Mouse (Mus musculus) liver, embryonic 15.5 days (tissue): ENCODE results near the gene Jarid2. TPM values are rescaled to one million over a fixed set of nuclear protein-coding genes. Genes with fewer than 3 reads are reported as not detected.

Source experiments
- ATAC-seq: fragments of 200-750 bp; cut with Nextera tagmentation; 2 replicates; pipeline ENCODE4 v1.8.0; 2017; ENCODE audit warnings: moderate number of reproducible peaks, mild to moderate bottlenecking, moderate library complexity; ENCODE audit not compliant: insufficient read depth
- H3K27ac ChIP-seq: fragments of 300-500 bp; sonication (generic); replicated peaks from 2 replicates; pipeline ENCODE4 v1.5.1; 2015; ENCODE audit warnings: mild to moderate bottlenecking, inconsistent platforms
- H3K27me3 ChIP-seq: fragments of 300-500 bp; sonication (generic); 2 replicates; pipeline ENCODE4 v1.6.1; 2015; ENCODE audit warnings: mild to moderate bottlenecking, inconsistent platforms
- H3K36me3 ChIP-seq: fragments of 300-500 bp; sonication (generic); replicated peaks from 2 replicates; pipeline ENCODE4 v1.6.1; 2015; ENCODE audit warnings: moderate library complexity, mild to moderate bottlenecking, inconsistent platforms
- H3K4me1 ChIP-seq: fragments of 300-500 bp; sonication (generic); replicated peaks from 2 replicates; pipeline ENCODE4 v1.6.1; 2015; ENCODE audit warnings: inconsistent platforms
- H3K4me2 ChIP-seq: fragments of 300-500 bp; sonication (generic); 2 replicates; pipeline ENCODE4 v1.6.1; 2015; ENCODE audit warnings: moderate library complexity, mild to moderate bottlenecking, inconsistent platforms
- H3K4me3 ChIP-seq: fragments of 300-500 bp; sonication (generic); replicated peaks from 2 replicates; pipeline ENCODE4 v1.5.1; 2015; ENCODE audit warnings: mild to moderate bottlenecking, inconsistent platforms
- H3K9ac ChIP-seq: fragments of 300-500 bp; sonication (generic); 2 replicates; pipeline ENCODE4 v1.6.1; 2015; ENCODE audit warnings: moderate library complexity, mild to moderate bottlenecking, inconsistent platforms
- H3K9me3 ChIP-seq: fragments of 300-500 bp; sonication (generic); replicated peaks from 2 replicates; pipeline ENCODE4 v1.6.1; 2016; ENCODE audit warnings: inconsistent platforms
- WGBS: fragments of 180-500 bp; shearing (Covaris S2); methylation state at CpG from one replicate; pipeline ENCODE4 v1.1.7; 2015; ENCODE audit warnings: mixed read lengths; ENCODE audit not compliant: insufficient replicate concordance; 5-methylcytosine and 5-hydroxymethylcytosine counted together
- polyA plus RNA-seq: library from polyadenylated mRNA; unstranded; fragments of >200 nt; fragmentation: Nextera tagmentation; extraction: Ambion mirVana; gene quantifications from 2 replicates; pipeline ENCODE4 v1.2.1, GENCODE M21; 2015

The Jarid2 gene
- 10.4 and 10.7 TPM in 2 replicates for polyA plus RNA-seq

DNA sequence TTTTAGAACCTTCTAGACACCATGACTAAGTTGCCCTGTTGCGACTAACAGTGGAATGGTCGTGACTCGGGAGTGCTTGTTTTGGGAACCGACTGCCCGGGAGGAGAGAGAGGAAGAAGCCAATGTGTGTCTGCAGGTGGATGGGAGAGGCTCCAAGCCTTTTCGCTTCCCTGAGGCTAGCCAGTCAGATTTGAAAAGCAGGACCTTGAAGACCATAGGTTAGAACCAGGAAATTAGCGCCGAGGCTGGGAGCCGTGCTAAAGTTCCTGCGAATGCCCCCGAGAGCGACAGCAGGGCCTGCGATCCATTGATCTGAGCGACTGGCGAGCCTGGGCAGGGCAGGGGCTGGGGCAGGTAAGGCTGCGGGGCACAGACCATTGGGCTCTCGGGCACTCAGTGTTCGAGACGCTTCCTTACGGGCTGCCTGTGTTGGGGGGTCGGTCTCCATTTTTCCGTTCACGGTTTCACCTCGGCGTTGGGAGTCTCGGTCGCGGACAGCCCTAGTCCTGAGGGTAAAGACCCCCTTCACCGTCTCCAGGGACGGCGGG lies at the start of gene Jarid2:
Gene Jarid2, plus strand, starts transcription at position 51 of the 548 bp plus-strand sequence.
- Histone ChIP-seq H3K4me1 (peaks cover 34% of the 10 kb centered on the region), H3K4me2 (peak within 1 kb of the TSS; percentile 98), H3K27me3 (no peaks in the 10 kb centered on the region), H3K4me3 (peak within 1 kb of the TSS; percentile 87), H3K9ac (peak within 1 kb of the TSS; percentile 94), H3K36me3 (no peaks in the 10 kb centered on the region), H3K9me3 (no peaks in the 10 kb centered on the region), H3K27ac (peak within 1 kb of the TSS; percentile 97)
- no peak for ATAC-seq
- WGBS = 2% methylated on average over 31 of the region's 31 CpGs

DNA sequence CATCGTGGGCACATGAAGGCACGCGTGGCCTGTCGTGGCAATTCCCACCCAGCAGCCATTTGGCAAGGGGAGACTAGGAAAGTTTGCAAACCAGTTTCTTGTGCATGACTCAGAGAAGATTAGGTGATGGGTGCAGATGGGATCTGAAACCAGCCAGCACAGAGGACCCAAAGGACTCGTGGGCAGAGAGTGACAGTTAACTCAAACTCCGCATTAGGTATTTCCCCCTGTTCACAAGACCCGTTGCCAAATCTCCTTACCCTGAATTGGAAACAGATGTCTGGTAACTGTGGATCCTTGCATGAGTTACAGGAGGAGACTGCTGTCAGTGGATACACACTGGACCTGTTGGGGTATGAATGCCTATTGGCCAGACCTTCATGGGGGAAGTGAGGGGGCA lies 48.2 kb upstream of the Jarid2 start:
- no peaks in the 10 kb centered on the region for H3K36me3 ChIP-seq
- H3K4me2 ChIP-seq = no peak overlapping the region
- peaks cover 17% of the 10 kb centered on the region for H3K27me3 ChIP-seq
- no peak overlapping the region for H3K4me3 ChIP-seq
- no peaks in the 10 kb centered on the region for H3K9me3 ChIP-seq
- ATAC-seq = no peak
- no peak overlapping the region for H3K27ac ChIP-seq
- 73% methylated on average over 7 of the region's 7 CpGs for WGBS
- no peaks in the 10 kb centered on the region for H3K4me1 ChIP-seq
- H3K9ac ChIP-seq = no peak overlapping the region

DNA sequence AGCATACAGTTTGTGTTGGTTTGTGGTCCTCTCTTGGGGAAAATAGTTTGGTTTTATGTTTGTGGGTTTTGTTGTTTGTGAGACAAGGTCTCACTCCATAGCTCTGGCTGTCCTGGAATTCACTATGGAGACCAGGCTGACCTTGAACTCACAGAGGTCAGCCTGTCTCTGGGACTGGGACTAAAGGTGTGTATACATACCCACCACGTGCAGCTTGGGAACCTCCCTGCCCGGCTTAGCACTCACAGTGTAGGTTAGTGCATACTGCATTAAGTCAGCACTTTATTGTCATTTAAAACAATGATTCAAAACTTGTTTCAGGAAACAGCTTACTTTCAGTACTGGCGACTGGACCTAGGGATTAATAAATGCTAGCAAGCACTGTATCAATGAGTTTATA lies 41.1 kb upstream of the Jarid2 start:
- Histone ChIP-seq H3K36me3 (no peaks in the 10 kb centered on the region), H3K9ac (no peak overlapping the region), H3K9me3 (no peaks in the 10 kb centered on the region), H3K4me2 (no peak overlapping the region), H3K4me3 (no peak overlapping the region), H3K4me1 (no peaks in the 10 kb centered on the region), H3K27me3 (no peaks in the 10 kb centered on the region), H3K27ac (no peak overlapping the region)
- ATAC-seq = no peak
- WGBS = 57% methylated on average over 3 of the region's 3 CpGs

DNA sequence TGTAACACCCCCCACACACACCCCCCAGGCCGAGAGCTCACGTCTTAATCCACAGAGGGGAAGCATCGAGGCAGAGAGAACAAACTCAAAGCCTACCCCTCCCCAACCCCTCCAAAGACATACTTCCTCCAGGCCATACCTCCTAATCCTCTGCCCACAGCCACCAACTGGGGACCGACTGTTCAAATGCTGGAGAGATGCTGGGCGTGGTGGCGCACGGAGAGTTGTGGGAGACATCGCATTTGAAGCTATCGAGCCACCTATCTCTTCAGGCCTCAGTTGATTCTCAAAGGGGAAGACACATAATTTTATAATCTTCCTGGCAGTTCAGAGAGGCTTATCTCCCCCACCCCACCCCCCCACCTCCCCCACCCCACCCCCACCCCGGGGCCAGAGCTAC lies 31.6 kb upstream of the Jarid2 start:
- 42% methylated on average over 10 of the region's 10 CpGs for WGBS
- Histone ChIP-seq H3K9me3 (no peaks in the 10 kb centered on the region), H3K4me3 (no peak overlapping the region), H3K27me3 (no peaks in the 10 kb centered on the region), H3K4me1 (peaks cover 15% of the 10 kb centered on the region), H3K9ac (no peak overlapping the region), H3K4me2 (no peak overlapping the region; the same call in 1 of the 2 replicates), H3K27ac (no peak overlapping the region), H3K36me3 (no peaks in the 10 kb centered on the region)
- no peak for ATAC-seq

DNA sequence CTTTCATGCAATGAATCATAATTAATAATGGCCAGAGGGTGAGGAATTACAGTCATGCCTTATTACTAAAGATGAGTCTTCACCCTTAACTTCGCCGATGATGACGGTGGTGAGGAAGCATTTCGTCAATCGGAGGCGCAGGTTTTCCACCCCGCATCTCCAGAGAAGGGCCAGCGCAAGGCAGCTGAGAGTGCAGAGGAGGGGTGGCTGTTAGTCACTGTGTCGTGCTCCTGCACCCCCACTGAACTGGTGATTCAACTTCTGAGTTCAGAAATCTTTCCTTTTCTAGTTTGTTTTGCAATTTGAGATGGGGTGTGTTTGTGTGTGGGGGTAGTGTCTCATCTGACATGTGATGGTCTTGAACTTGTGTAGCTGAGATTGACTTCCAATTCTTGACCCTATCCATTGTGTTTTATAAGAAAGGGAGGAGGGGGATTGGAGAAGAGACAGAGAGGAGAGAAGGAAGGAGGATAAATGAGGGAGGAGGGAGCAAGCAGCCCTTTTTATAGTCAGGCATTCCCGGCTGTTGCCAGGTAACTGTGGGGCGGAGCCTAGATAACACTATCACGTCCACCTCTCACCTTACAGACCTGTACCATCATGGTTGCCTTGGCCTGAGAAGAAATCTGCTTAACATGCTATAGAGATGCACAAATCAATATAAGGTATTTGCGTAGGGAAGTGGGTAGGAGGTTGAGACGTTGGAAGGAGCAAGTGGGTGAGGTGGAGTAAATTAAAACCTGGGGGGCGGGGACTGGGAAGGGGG lies 25.1 kb upstream of the Jarid2 start:
- H3K4me2 ChIP-seq = no peak overlapping the region
- H3K27me3 ChIP-seq = no peaks in the 10 kb centered on the region
- H3K9ac ChIP-seq = no peak overlapping the region
- H3K9me3 ChIP-seq = no peaks in the 10 kb centered on the region
- peaks cover 34% of the 10 kb centered on the region for H3K4me1 ChIP-seq
- ATAC-seq = no peak
- no peak overlapping the region for H3K4me3 ChIP-seq
- WGBS = 74% methylated on average over 15 of the region's 15 CpGs
- no peak overlapping the region for H3K27ac ChIP-seq
- no peaks in the 10 kb centered on the region for H3K36me3 ChIP-seq

DNA sequence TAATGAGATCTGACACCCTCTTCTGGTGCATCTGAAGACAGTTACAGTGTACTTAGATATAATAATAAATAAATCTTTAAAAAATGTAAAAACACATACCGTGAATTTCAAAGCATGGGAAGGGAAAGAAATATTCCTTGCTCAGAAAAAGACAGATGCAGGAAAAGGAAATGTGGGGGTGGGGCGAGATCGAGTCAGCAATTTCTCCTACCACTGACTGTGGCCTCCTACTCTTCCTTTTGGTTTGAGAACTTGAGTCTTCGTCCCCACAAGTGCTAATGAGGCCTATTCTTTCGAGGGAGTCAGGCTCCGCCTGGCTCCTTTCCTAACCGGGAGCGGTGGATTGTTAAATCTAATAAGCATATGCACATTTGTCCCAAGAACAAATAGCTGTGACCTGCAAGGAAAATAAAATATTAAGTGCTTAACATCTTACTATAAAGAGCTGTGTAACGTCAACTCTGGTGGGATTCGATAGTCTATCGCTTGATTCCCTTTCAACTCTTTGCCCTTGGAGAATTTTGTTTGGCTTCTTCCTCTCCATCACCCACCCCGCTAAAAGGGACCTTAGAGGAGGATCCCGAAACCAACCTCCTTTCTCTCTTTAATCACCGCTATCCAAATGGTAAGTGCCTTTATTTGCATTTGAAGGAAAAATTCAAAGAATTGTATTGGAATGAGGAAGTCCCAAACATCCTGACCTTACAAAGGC lies 24.1 kb upstream of the Jarid2 start:
- Histone ChIP-seq H3K9ac (no peak overlapping the region), H3K36me3 (no peaks in the 10 kb centered on the region), H3K27ac (no peak overlapping the region), H3K4me3 (no peak overlapping the region), H3K9me3 (no peaks in the 10 kb centered on the region), H3K4me1 (peaks cover 44% of the 10 kb centered on the region), H3K4me2 (no peak overlapping the region), H3K27me3 (no peaks in the 10 kb centered on the region)
- ATAC-seq = no peak
- WGBS = 60% methylated on average over 14 of the region's 14 CpGs

DNA sequence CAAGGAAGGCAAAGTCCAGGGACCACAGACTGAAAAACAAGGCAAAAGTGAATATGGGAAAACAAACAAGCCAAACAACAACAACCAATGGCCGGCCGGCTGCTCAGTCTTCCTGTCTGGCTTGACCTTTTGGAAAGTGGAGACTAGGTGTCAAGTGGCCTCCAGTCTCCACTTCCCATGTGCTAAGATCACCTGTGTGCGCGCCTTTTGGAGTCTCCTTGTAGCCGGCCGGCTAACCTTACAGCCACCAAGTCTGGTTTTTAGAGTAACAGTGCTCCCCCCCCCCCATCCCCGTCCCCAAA lies 23.6 kb upstream of the Jarid2 start:
- H3K9me3 ChIP-seq = no peaks in the 10 kb centered on the region
- H3K4me2 ChIP-seq = no peak overlapping the region
- H3K27ac ChIP-seq = no peak overlapping the region
- no peak for ATAC-seq
- H3K27me3 ChIP-seq = no peaks in the 10 kb centered on the region
- no peaks in the 10 kb centered on the region for H3K36me3 ChIP-seq
- no peak overlapping the region for H3K4me3 ChIP-seq
- peaks cover 49% of the 10 kb centered on the region for H3K4me1 ChIP-seq
- H3K9ac ChIP-seq = no peak overlapping the region
- 82% methylated on average over 7 of the region's 7 CpGs for WGBS

DNA sequence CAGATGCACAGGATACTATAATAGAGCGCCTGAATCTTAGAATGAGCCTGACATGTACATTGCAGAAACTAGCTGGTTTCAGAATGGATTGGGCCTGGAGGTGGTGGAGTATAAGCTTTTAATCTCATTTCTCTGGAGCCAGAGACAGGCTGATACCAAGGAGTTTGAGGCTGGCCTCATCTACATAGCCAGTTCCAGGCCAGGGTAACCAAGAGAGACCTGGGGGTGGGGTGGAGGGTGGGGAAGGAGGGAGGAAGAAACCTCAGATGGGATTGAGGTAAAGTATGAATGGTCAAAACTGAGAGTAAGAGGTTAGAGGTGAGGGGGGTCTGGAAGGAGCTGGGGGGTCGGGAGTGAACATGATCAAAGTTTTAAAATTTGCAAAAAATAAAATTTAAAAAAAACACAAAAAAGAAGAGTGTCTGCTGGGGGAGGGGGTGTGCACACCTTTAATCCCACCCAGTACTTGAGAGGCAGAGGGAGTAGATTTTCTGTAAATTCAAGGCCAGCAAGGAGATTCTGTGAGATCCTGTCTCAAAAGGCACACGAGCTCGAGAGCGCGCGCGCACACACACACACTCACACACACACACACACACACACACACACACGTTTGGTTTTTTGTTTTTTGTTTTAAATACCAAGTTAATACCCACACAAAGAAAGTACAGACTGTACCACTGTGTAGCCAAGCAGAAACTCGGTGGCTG lies 22.9 kb upstream of the Jarid2 start:
- no peaks in the 10 kb centered on the region for H3K27me3 ChIP-seq
- H3K4me2 ChIP-seq = no peak overlapping the region
- H3K4me3 ChIP-seq = no peak overlapping the region
- WGBS = 76% methylated on average over 10 of the region's 10 CpGs
- no peak for ATAC-seq
- H3K9me3 ChIP-seq = no peaks in the 10 kb centered on the region
- H3K9ac ChIP-seq = no peak overlapping the region
- no peak overlapping the region for H3K27ac ChIP-seq
- H3K36me3 ChIP-seq = no peaks in the 10 kb centered on the region
- H3K4me1 ChIP-seq = peaks cover 52% of the 10 kb centered on the region

DNA sequence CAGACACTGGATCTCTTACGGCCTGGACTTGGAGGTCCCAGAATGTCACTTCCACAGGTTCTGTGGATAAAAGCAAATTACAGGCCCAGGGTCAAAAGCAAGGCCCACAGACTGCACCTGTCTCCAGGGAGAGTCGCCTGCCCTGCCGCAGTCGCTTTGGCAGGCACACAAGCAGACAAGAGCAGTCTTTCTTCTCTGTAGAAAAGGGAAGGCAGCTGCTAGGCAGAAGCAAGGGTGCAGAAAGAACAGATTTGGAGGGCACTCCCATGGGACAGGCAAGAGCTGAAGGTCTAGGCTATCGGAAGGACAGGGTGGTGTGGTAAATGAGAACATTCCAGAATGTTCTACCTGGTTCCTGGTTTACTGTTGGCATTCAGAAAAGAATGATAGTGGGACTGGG lies 22.1 kb upstream of the Jarid2 start:
- ATAC-seq = no peak
- Histone ChIP-seq H3K4me1 (peaks cover 56% of the 10 kb centered on the region), H3K36me3 (no peaks in the 10 kb centered on the region), H3K9ac (no peak overlapping the region), H3K27ac (no peak overlapping the region), H3K4me2 (no peak overlapping the region), H3K9me3 (no peaks in the 10 kb centered on the region), H3K27me3 (no peaks in the 10 kb centered on the region), H3K4me3 (no peak overlapping the region)
- WGBS = 85% methylated on average over 5 of the region's 5 CpGs

DNA sequence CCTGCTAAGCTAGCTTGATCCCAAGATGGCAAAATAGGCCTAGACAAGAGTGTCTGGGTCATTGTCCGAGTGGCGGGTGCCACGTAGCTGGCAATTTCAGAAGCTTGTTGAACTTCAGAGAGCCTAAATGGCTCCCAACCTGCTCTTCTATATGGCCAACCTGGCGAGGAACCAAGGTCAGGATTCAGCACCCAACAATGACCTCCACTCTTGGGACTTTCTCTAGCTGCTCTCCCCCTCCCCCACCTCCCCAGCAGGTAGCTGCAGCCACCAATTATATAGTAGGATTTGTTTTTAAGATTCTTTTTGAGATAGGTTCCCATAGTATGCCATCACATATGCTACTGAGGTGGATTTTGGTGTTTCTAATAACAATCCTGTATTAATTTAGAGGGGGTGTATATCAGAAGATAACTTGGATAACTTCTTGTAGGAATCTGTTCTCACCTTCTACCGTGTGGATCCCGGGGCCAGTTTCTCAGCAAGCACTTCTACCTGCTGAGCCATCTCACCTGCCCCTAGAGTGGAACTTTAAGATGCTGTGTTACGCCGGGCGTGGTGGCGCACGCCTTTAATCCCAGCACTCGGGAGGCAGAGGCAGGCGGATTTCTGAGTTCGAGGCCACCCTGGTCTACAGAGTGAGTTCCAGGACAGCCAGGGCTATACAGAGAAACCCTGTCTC lies 20.8 kb upstream of the Jarid2 start:
- no peak overlapping the region for H3K4me2 ChIP-seq
- H3K36me3 ChIP-seq = no peaks in the 10 kb centered on the region
- H3K4me1 ChIP-seq = peaks cover 50% of the 10 kb centered on the region
- WGBS = 91% methylated on average over 14 of the region's 14 CpGs
- H3K4me3 ChIP-seq = no peak overlapping the region
- H3K9ac ChIP-seq = no peak overlapping the region
- no peak overlapping the region for H3K27ac ChIP-seq
- no peak for ATAC-seq
- no peaks in the 10 kb centered on the region for H3K27me3 ChIP-seq
- H3K9me3 ChIP-seq = no peaks in the 10 kb centered on the region
